Mouse (Mus musculus) erythroblast, embryonic 14.5 days (primary cell): ENCODE results near the gene Enpp5.

ENCODE experiments used
- GATA1 ChIP-seq: IDR thresholded peaks from 2 replicates; pipeline ENCODE4 v1.6.1; 2012; ENCODE audit warnings: low read length, inconsistent platforms, mixed read lengths
- TAL1 ChIP-seq: IDR thresholded peaks from 3 replicates; pipeline ENCODE4 v1.6.1; 2012; ENCODE audit warnings: low read length, inconsistent platforms, mixed read lengths

DNA sequence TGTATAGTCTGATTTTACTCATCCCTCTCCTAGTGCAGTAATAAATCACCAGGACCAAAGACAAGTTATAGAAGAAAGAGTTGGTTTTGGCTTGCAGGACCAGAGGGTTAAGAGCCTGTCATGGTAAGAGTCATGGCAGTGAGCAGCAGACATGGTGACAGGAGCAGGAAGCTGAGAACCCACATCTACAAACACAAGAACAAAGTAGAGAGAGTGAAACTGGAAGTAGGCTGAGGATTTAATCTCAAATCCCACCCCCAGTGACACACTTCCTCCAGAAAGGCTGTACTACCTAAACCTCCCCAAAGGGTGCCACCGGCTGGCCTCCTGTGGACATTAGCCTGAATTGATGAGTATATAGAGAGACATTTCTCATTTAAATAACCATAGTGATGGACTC, 17.8 kb upstream of the Enpp5 start:
- TF ChIP-seq TAL1 (no peak), GATA1 (no peak)
